ENCODE assay signal across 7 mouse cellular contexts in genomic region chr13:91223587-91224437, GRCm38 (mm10). TPM values are rescaled to one million over a fixed set of nuclear protein-coding genes. Genes with fewer than 3 reads are reported as not detected.
DNase-seq lines count a peak whose midpoint lies in the region; ATAC-seq lines count a peak whose summit lies in the region.

Gene Atg10, minus strand, starts transcription at chr13:91223968.

- peak within 1 kb of the TSS; percentile 97 for H3K27ac ChIP-seq in embryonic facial prominence, embryonic 10.5 days (replicated peaks)
- H3K27ac ChIP-seq in limb, embryonic 10.5 days = peak within 1 kb of the TSS; percentile 96
- peak within 1 kb of the TSS; percentile 93 for H3K27ac ChIP-seq in midbrain, embryonic 13.5 days

- 2% methylated on average over 55 of the region's 55 CpGs for WGBS in embryonic facial prominence, embryonic 10.5 days
- WGBS in limb, embryonic 10.5 days = under 1% methylated on average over 55 of the region's 55 CpGs
- 1% methylated on average over 55 of the region's 55 CpGs for WGBS in midbrain, embryonic 13.5 days

- no peaks in the 10 kb centered on the region for H3K36me3 ChIP-seq in embryonic facial prominence, embryonic 10.5 days (replicated peaks)
- no peaks in the 10 kb centered on the region for H3K36me3 ChIP-seq in limb, embryonic 10.5 days
- no peaks in the 10 kb centered on the region for H3K36me3 ChIP-seq in midbrain, embryonic 13.5 days

- H3K9ac ChIP-seq in midbrain, embryonic 13.5 days (replicated peaks) = peak within 1 kb of the TSS; percentile 73

- no peaks in the 10 kb centered on the region for H3K27me3 ChIP-seq in embryonic facial prominence, embryonic 10.5 days (replicated peaks; ENCODE audit: low read depth, poor library complexity, severe bottlenecking)
- no peaks in the 10 kb centered on the region for H3K27me3 ChIP-seq in limb, embryonic 10.5 days (ENCODE audit: low read depth, poor library complexity, severe bottlenecking)
- H3K27me3 ChIP-seq in midbrain, embryonic 13.5 days = no peaks in the 10 kb centered on the region

- peak within 1 kb of the TSS; percentile 59 for H3K4me2 ChIP-seq in midbrain, embryonic 13.5 days (replicated peaks)

- ATAC-seq in granulocyte monocyte progenitor cell, adult 5-6 weeks (replicated peaks; ENCODE audit: poor library complexity, severe bottlenecking) = peak; percentile 83
- ATAC-seq in midbrain, embryonic 13.5 days = peak; percentile 99

- DNase-seq in adrenal gland, postnatal 10 days = peak; percentile 96
- DNase-seq in embryonic facial prominence, embryonic 10.5 days (ENCODE audit: low spot score) = peak; percentile 96
- DNase-seq in kidney, adult 11 months = peak; percentile 95
- peak; percentile 96 for DNase-seq in limb, embryonic 10.5 days (ENCODE audit: low spot score)
- DNase-seq in spleen, adult 12 weeks (ENCODE audit: low spot score) = peak; percentile 87

- H3K4me3 ChIP-seq in embryonic facial prominence, embryonic 10.5 days = peak within 1 kb of the TSS; percentile 66
- H3K4me3 ChIP-seq in limb, embryonic 10.5 days = peak within 1 kb of the TSS; percentile 59
- peak within 1 kb of the TSS; percentile 66 for H3K4me3 ChIP-seq in midbrain, embryonic 13.5 days (replicated peaks)

- H3K4me1 ChIP-seq in embryonic facial prominence, embryonic 10.5 days = peaks cover 15% of the 10 kb centered on the region
- peaks cover 18% of the 10 kb centered on the region for H3K4me1 ChIP-seq in limb, embryonic 10.5 days
- peaks cover 9% of the 10 kb centered on the region for H3K4me1 ChIP-seq in midbrain, embryonic 13.5 days (replicated peaks)

- H3K9me3 ChIP-seq in embryonic facial prominence, embryonic 10.5 days = no peaks in the 10 kb centered on the region
- no peaks in the 10 kb centered on the region for H3K9me3 ChIP-seq in limb, embryonic 10.5 days (replicated peaks)
- no peaks in the 10 kb centered on the region for H3K9me3 ChIP-seq in midbrain, embryonic 13.5 days

RNA-seq across cellular contexts. Expression of gene Atg10, which starts in this region (rescaled TPM):
- 10 to 100 TPM; 20.7 to 22.9 TPM for total RNA-seq in adrenal gland, postnatal 10 days (2021)
- polyA plus RNA-seq in embryonic facial prominence, embryonic 10.5 days (2016; fragmentation: Nextera tagmentation; extraction: Ambion mirVana) = 9.2 and 10.5 TPM in 2 replicates
- 10.7 and 16.9 TPM in 2 replicates for total RNA-seq in granulocyte monocyte progenitor cell, adult 5-6 weeks (2014; fragmentation: Nextera tagmentation)
- 15.7 and 18.9 TPM in 2 replicates for total RNA-seq in granulocyte monocyte progenitor cell, adult 5-6 weeks (2017)
- polyA plus RNA-seq in limb, embryonic 10.5 days (2016; fragmentation: Nextera tagmentation; extraction: Ambion mirVana) = 7.4 and 9.1 TPM in 2 replicates
- polyA plus RNA-seq in midbrain, embryonic 13.5 days (2015; fragmentation: Nextera tagmentation; extraction: Ambion mirVana) = 18.3 and 19.4 TPM in 2 replicates

Comparison
In these comparisons a context has a peak if more than half of its experiments do, and no peak if none do; other contexts are left out.
1. Peak in every context shown above with its lines: DNase-seq, ATAC-seq, H3K4me3 ChIP-seq and H3K27ac ChIP-seq.